Mouse (Mus musculus) retina, postnatal 1 day (tissue): Measurements from ENCODE around the gene Mbnl1.

Source experiments
- DNase-seq: peaks from one replicate; pipeline ENCODE4 v3.0.0-alpha.2; 2012

Gene Mbnl1

GRCm38 (mm10) chr3:60570491-60571022 lies 97.9 kb downstream of the Mbnl1 start:
- DNase-seq = peak; percentile 35

- no peak for DNase-seq
Measured at GRCm38 (mm10) chr3:60571493-60571892, 98.9 kb downstream of the Mbnl1 start.

- no peak for DNase-seq
Measured at GRCm38 (mm10) chr3:60574199-60574598, 101.6 kb downstream of the Mbnl1 start.

GRCm38 (mm10) chr3:60574849-60575524 lies 102.4 kb downstream of the Mbnl1 start:
- DNase-seq = no peak

- DNase-seq = no peak
Measured at GRCm38 (mm10) chr3:60575945-60576344, 103.3 kb downstream of the Mbnl1 start.

- DNase-seq = no peak
Measured at GRCm38 (mm10) chr3:60576366-60577046, 103.9 kb downstream of the Mbnl1 start.

- DNase-seq = no peak
Measured at GRCm38 (mm10) chr3:60579880-60580279, 107.2 kb downstream of the Mbnl1 start.

GRCm38 (mm10) chr3:60580699-60581098 lies 108.1 kb downstream of the Mbnl1 start:
- DNase-seq = no peak

GRCm38 (mm10) chr3:60582154-60582553 lies 109.5 kb downstream of the Mbnl1 start:
- DNase-seq = no peak

- peak; percentile 32 for DNase-seq
Measured at GRCm38 (mm10) chr3:60582620-60583019, 110.0 kb downstream of the Mbnl1 start.

GRCm38 (mm10) chr3:60584704-60585103 lies 112.1 kb downstream of the Mbnl1 start:
- DNase-seq = no peak

- no peak for DNase-seq
Measured at GRCm38 (mm10) chr3:60586046-60586445, 113.4 kb downstream of the Mbnl1 start.

GRCm38 (mm10) chr3:60587149-60587548 lies 114.5 kb downstream of the Mbnl1 start:
- DNase-seq = no peak

- DNase-seq = no peak
Measured at GRCm38 (mm10) chr3:60589361-60589760, 116.7 kb downstream of the Mbnl1 start.

- DNase-seq = no peak
Measured at GRCm38 (mm10) chr3:60595606-60596005, 123.0 kb downstream of the Mbnl1 start.

GRCm38 (mm10) chr3:60596985-60597384 lies 124.4 kb downstream of the Mbnl1 start:
- no peak for DNase-seq

- DNase-seq = peak; percentile 75
Measured at GRCm38 (mm10) chr3:60601686-60602085, 129.1 kb downstream of the Mbnl1 start.

- DNase-seq = no peak
Measured at GRCm38 (mm10) chr3:60602923-60603549, 130.4 kb downstream of the Mbnl1 start.

GRCm38 (mm10) chr3:60603637-60604036 lies 131.0 kb downstream of the Mbnl1 start:
- DNase-seq = no peak

GRCm38 (mm10) chr3:60604205-60604604 lies 131.6 kb downstream of the Mbnl1 start:
- DNase-seq = no peak

- DNase-seq = peak; percentile 57
Measured at GRCm38 (mm10) chr3:60608952-60609403, 136.3 kb downstream of the Mbnl1 start.

GRCm38 (mm10) chr3:60611839-60612238 lies 139.2 kb downstream of the Mbnl1 start:
- peak; percentile 76 for DNase-seq

- no peak for DNase-seq
Measured at GRCm38 (mm10) chr3:60613121-60613520, 140.5 kb downstream of the Mbnl1 start.

- peak; percentile 11 for DNase-seq
Measured at GRCm38 (mm10) chr3:60614516-60614915, 141.9 kb downstream of the Mbnl1 start.
